26 mouse cellular contexts compared by ENCODE assay signal in the genomic region with DNA sequence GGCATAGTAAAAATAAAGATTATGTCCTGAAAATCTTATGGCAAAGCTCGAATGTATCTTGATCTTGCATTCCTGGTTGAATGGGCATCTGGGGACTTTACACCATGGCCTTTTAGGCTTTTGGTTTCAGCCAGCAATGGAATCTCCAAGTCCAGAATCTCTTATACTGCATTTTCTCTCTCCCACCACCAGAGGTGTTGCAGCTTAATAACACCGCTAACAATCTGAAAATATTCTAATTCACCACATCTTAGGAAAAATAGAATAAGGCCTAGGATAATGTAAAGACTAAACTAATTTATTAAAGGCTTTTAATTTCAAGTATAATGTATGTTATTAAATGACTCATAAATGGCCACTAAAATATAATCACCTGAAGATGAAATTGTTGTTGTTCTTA. TPM values are rescaled to one million over a fixed set of nuclear protein-coding genes. Genes with fewer than 3 reads are reported as not detected.
DNase-seq lines count a peak whose midpoint lies in the region; ATAC-seq and TF ChIP-seq lines count a peak whose summit lies in the region.
"Had no signal": no experiment of that assay in that cellular context is flagged by ENCODE, and none has a peak within 500 bp of the region (broad histone marks: within the 10 kb centered on the region; RNA-seq: fewer than 3 reads in every experiment).

No protein-coding gene starts in this region.

- H3K27me3 ChIP-seq in intestine, postnatal 0 days (replicated peaks; ENCODE audit: control insufficient read depth, insufficient read depth, low read length): no peaks in the 10 kb centered on the region
- H3K27me3 ChIP-seq in intestine, embryonic 15.5 days (replicated peaks): no peaks in the 10 kb centered on the region
- H3K27me3 ChIP-seq in CH12.LX (replicated peaks) (peaks cover 43% of the 10 kb centered on the region), MEL (ENCODE audit: control insufficient read depth in 1 of 2, insufficient read depth in 2 of 2, low read length in 2 of 2) (no peaks in the 10 kb centered on the region)
- H3K27me3 ChIP-seq: embryonic facial prominence, embryonic 13.5 days; forebrain, embryonic 13.5 days; Patski had no signal

- H3K79me2 ChIP-seq in CH12.LX (replicated peaks; ENCODE audit: control insufficient read depth, extremely low read depth, insufficient read depth, poor library complexity, severe bottlenecking) (peaks cover 20% of the 10 kb centered on the region), MEL (ENCODE audit: control insufficient read depth, insufficient read depth, low read length, poor library complexity) (peaks cover 16% of the 10 kb centered on the region)

- no peak overlapping the region for H3K9ac ChIP-seq in intestine, postnatal 0 days (ENCODE audit: low read depth, low read length)
- no peak overlapping the region for H3K9ac ChIP-seq in intestine, embryonic 15.5 days
- H3K9ac ChIP-seq in CH12.LX (ENCODE audit: insufficient read depth, low read depth): no peak overlapping the region
- H3K9ac ChIP-seq in MEL (ENCODE audit: control insufficient read depth, low read depth, low read length, poor library complexity, severe bottlenecking): no peak overlapping the region
- H3K9ac ChIP-seq: embryonic facial prominence, embryonic 13.5 days; forebrain, embryonic 13.5 days; hindbrain, embryonic 13.5 days had no signal

- no peak overlapping the region for H3K27ac ChIP-seq in intestine, postnatal 0 days (ENCODE audit: low read depth, low read length)
- H3K27ac ChIP-seq in intestine, embryonic 15.5 days: no peak overlapping the region
- H3K27ac ChIP-seq in left cerebral cortex, adult 2 months: no peak overlapping the region
- H3K27ac ChIP-seq in CH12.LX (ENCODE audit: insufficient read depth, low read depth): no peak overlapping the region
- no peak overlapping the region for H3K27ac ChIP-seq in MEL (ENCODE audit: control insufficient read depth, low read depth, low read length)
- H3K27ac ChIP-seq: embryonic facial prominence, embryonic 10.5 days; embryonic facial prominence, embryonic 13.5 days; forebrain, embryonic 13.5 days; gastrocnemius, adult 2 months; hindbrain, embryonic 13.5 days had no signal

- TF ChIP-seq CTCF in intestine, postnatal 0 days (IDR thresholded peaks at IDR 0.05; ENCODE audit: low read depth): peak; percentile 26
- TF ChIP-seq CTCF in left cerebral cortex, adult 2 months (IDR thresholded peaks at IDR 0.05): peak; percentile 9
- TF ChIP-seq CTCF in CH12.LX (conservative IDR thresholded peaks at IDR 0.05 in 1 of 2, IDR thresholded peaks at IDR 0.05 in 1 of 2; ENCODE audit: low read depth in 2 of 2, low read length in 2 of 2): peak in 1 of 2 experiments; percentile 30; a peak in 2 of 4 replicates
- TF ChIP-seq CTCF in MEL (IDR thresholded peaks at IDR 0.05 in 2 of 3, conservative IDR thresholded peaks at IDR 0.05 in 1 of 3; ENCODE audit: control insufficient read depth in 1 of 3, insufficient read depth in 1 of 3, low read depth in 2 of 3, low read length in 3 of 3, poor library complexity in 1 of 3, severe bottlenecking in 1 of 3): no peak; a peak in 1 of 6 replicates

- TF ChIP-seq RAD21 in CH12.LX (IDR thresholded peaks at IDR 0.05; ENCODE audit: low read depth, low read length) (peak; percentile 23), MEL (IDR thresholded peaks at IDR 0.05; ENCODE audit: low read depth, low read length) (no peak)

- no peaks in the 10 kb centered on the region for H3K9me3 ChIP-seq in intestine, postnatal 0 days (ENCODE audit: control insufficient read depth)
- no peaks in the 10 kb centered on the region for H3K9me3 ChIP-seq in intestine, embryonic 15.5 days
- H3K9me3 ChIP-seq in CH12.LX (replicated peaks; ENCODE audit: low read length): no peaks in the 10 kb centered on the region
- H3K9me3 ChIP-seq in MEL (replicated peaks; ENCODE audit: insufficient read depth, low read length): no peaks in the 10 kb centered on the region
- H3K9me3 ChIP-seq: embryonic facial prominence, embryonic 10.5 days; embryonic facial prominence, embryonic 13.5 days; forebrain, embryonic 13.5 days; hindbrain, embryonic 13.5 days had no signal

- H3K4me1 ChIP-seq in intestine, postnatal 0 days (replicated peaks; ENCODE audit: control insufficient read depth, insufficient read depth, low read length): no peaks in the 10 kb centered on the region
- no peaks in the 10 kb centered on the region for H3K4me1 ChIP-seq in intestine, embryonic 15.5 days (replicated peaks)
- H3K4me1 ChIP-seq in CH12.LX (ENCODE audit: control insufficient read depth in 1 of 2, insufficient read depth in 2 of 2) (peaks cover 3 to 14% of the 10 kb centered on the region in 2 experiments; a peak in 2 of 4 replicates), MEL (ENCODE audit: control insufficient read depth in 1 of 2, insufficient read depth in 2 of 2, low read length in 2 of 2) (no peaks in the 10 kb centered on the region)

- in situ Hi-C loops in CH12.LX (cut with MboI; ENCODE audit: low pct_ligation_motif_present, low pct_unique_long_range_greater_than_20kb, low sequenced_read_pairs): loop anchor here (25.0 kb wide), 1 partner anchor 337 kb away; a partner anchor contains a TSS

- no peak overlapping the region for H3K4me2 ChIP-seq in intestine, postnatal 0 days (replicated peaks; ENCODE audit: low read depth)
- H3K4me2 ChIP-seq in intestine, embryonic 15.5 days (replicated peaks): no peak overlapping the region
- no peak overlapping the region for H3K4me2 ChIP-seq in CH12.LX (ENCODE audit: insufficient read depth, low read depth, poor library complexity, severe bottlenecking)
- H3K4me2 ChIP-seq: embryonic facial prominence, embryonic 13.5 days; forebrain, embryonic 13.5 days; heart, embryonic 11.5 days; hindbrain, embryonic 13.5 days had no signal

- no peak for ATAC-seq in intestine, postnatal 0 days
- ATAC-seq in intestine, embryonic 15.5 days: no peak
- ATAC-seq: CD4-positive, CD25-positive, alpha-beta regulatory T cell, adult 4 months; forebrain, embryonic 13.5 days; forebrain, embryonic 16.5 days; hindbrain, embryonic 16.5 days; inflammation-experienced regulatory T-cells, adult 6 months; Patski had no signal

- TF ChIP-seq POLR2A in CH12.LX (IDR thresholded peaks at IDR 0.05; ENCODE audit: low read depth, low read length) (no peak), MEL (IDR thresholded peaks at IDR 0.05; ENCODE audit: control insufficient read depth in 1 of 2, insufficient read depth in 1 of 2, low read depth in 1 of 2, low read length in 2 of 2, poor library complexity in 1 of 2) (no peak)

- dilution Hi-C loops in CH12.LX (cut with MboI; ENCODE audit: extremely low pct_ligation_motif_present, extremely low pct_unique_long_range_greater_than_20kb, low sequenced_read_pairs): no loop called here

- H3K4me3 ChIP-seq in intestine, postnatal 0 days (ENCODE audit: low read depth, low read length): no peak overlapping the region
- H3K4me3 ChIP-seq in intestine, embryonic 15.5 days (replicated peaks): no peak overlapping the region
- no peak overlapping the region for H3K4me3 ChIP-seq in left cerebral cortex, adult 2 months
- H3K4me3 ChIP-seq in CH12.LX (replicated peaks in 1 of 3; ENCODE audit: low read depth in 2 of 3, low read length in 2 of 3, poor library complexity in 1 of 3) (no peak overlapping the region), MEL (ENCODE audit: control insufficient read depth in 1 of 2, insufficient read depth in 1 of 2, low read depth in 2 of 2, low read length in 2 of 2) (no peak overlapping the region)
- H3K4me3 ChIP-seq: embryonic facial prominence, embryonic 10.5 days; embryonic facial prominence, embryonic 13.5 days; erythroblast, embryonic 14.5 days; forebrain, embryonic 13.5 days; gastrocnemius, adult 2 months; hindbrain, embryonic 13.5 days had no signal

- intact Hi-C loops in left cerebral cortex, adult 2 months (cut with DNase I): loop anchor here (5.0 to 10.0 kb wide), 2 partner anchors 335 to 478 kb away; no protein-coding TSS in a partner anchor

- TF ChIP-seq EP300 in CH12.LX (IDR thresholded peaks at IDR 0.05; ENCODE audit: low read length) (no peak), MEL (IDR thresholded peaks at IDR 0.05; ENCODE audit: low read depth in 1 of 2, low read length in 2 of 2) (no peak)

- DNase-seq in left cerebral cortex, adult 2 months (ENCODE audit: extremely low spot score in 1 of 2, low spot score in 2 of 2): no peak
- DNase-seq in left cerebral cortex, adult 11 months (ENCODE audit: low spot score): no peak
- DNase-seq in CH12.LX (ENCODE audit: extremely low read depth) (no peak), MEL (ENCODE audit: low read depth, low spot score) (no peak)
- no peak for DNase-seq in cerebellum, postnatal 14 days
- DNase-seq: adrenal gland, postnatal 10 days; adrenal gland, postnatal 36 days; cerebellum, adult 2 months; cerebellum, adult 9-11 months; cerebellum, postnatal 36 days; embryo, embryonic 11 days; gastrocnemius, adult 2 months; gastrocnemius, postnatal 14 days had no signal

- no peaks in the 10 kb centered on the region for H3K36me3 ChIP-seq in intestine, postnatal 0 days (ENCODE audit: control insufficient read depth, insufficient read depth)
- no peaks in the 10 kb centered on the region for H3K36me3 ChIP-seq in intestine, embryonic 15.5 days
- H3K36me3 ChIP-seq in CH12.LX (replicated peaks in 1 of 2; ENCODE audit: control insufficient read depth in 1 of 2, insufficient read depth in 1 of 2, low read length in 1 of 2): peaks cover 5 to 8% of the 10 kb centered on the region in 2 experiments
- H3K36me3 ChIP-seq in MEL (ENCODE audit: control insufficient read depth in 1 of 2, insufficient read depth in 2 of 2, low read length in 2 of 2): peaks cover 0 to 5% of the 10 kb centered on the region in 2 experiments; a peak in 2 of 4 replicates

- 54% methylated on average over 2 of the region's 2 CpGs for WGBS in intestine, postnatal 0 days
- WGBS in intestine, embryonic 15.5 days: 67% methylated on average over 2 of the region's 2 CpGs

TF ChIP-seq in CH12.LX, 34 proteins besides CTCF, POLR2A, EP300 and RAD21 (continues in another document):
- TF ChIP-seq MXI1 (IDR thresholded peaks at IDR 0.05; ENCODE audit: low read depth, low read length) (no peak), TBP (conservative IDR thresholded peaks at IDR 0.05; ENCODE audit: low read depth, low read length) (no peak), MYC (IDR thresholded peaks at IDR 0.05; ENCODE audit: low read depth, low read length) (no peak)

TF ChIP-seq in MEL, 35 proteins besides CTCF, POLR2A, EP300 and RAD21:
- TF ChIP-seq ELF1 (IDR thresholded peaks at IDR 0.05; ENCODE audit: low read depth, low read length) (no peak), SMC3 (IDR thresholded peaks at IDR 0.05; ENCODE audit: low read depth, low read length) (0 out of 2 replicates have a peak, but pooled peaks have one; percentile 5)

RNA-seq across cellular contexts. Expression of a gene that starts 2.8 kb away (rescaled TPM):
- 48.9 and 55.5 TPM in 2 replicates for polyA plus RNA-seq in intestine, postnatal 0 days (2015; fragmentation: Nextera tagmentation; extraction: Ambion mirVana)
- 113 and 121 TPM in 2 replicates for polyA plus RNA-seq in intestine, embryonic 15.5 days (2015; fragmentation: Nextera tagmentation; extraction: Ambion mirVana)
- 10 to 100 TPM; 87.0 to 88.1 TPM for total RNA-seq in left cerebral cortex, adult 2 months (2021)
- total RNA-seq in CH12.LX (2012; rRNA removed) (106 and 126 TPM in 2 replicates), CH12.LX (2014; rRNA removed) (224 and 236 TPM in 2 replicates), MEL (2012; rRNA removed) (187 and 209 TPM in 2 replicates)
- polyA plus RNA-seq in CH12.LX (2012; ENCODE audit: insufficient read length, low read depth) (185 and 186 TPM in 2 replicates), MEL (2012; ENCODE audit: insufficient read depth in 1 of 2, insufficient read length in 2 of 2, low read depth in 1 of 2, low replicate concordance in 2 of 2, missing spikeins in 1 of 2) (100 to 1,000 TPM in 1 of 2 experiments, not detected in 1; 177 TPM)

Comparison
In these comparisons a context has a peak if more than half of its experiments do, and no peak if none do; other contexts are left out.
1. CTCF ChIP-seq: peak in intestine, postnatal 0 days (single experiment) and left cerebral cortex, adult 2 months (single experiment); none in MEL (0 of 3).